Mouse (Mus musculus) frontal cortex, postnatal 10 days (tissue): Measurements from ENCODE around the gene Pgap2.
A peak's percentile ranks its signal among the peaks of the same experiment; 100 is the strongest.

Experiments
- DNase-seq, 2 experiments: peaks; one replicate each; pipeline ENCODE4 v3.0.0; 2022; ENCODE audit warnings: low spot score in 2 of 2, mixed read lengths in 1 of 2

Gene Pgap2

GRCm38 (mm10) chr7:102266401-102267042, 56.5 kb downstream of the Pgap2 start:
- DNase-seq = no peak

- DNase-seq = peak; percentile 84 to 94
These were observed 57.1 kb downstream of the Pgap2 start for GRCm38 (mm10) chr7:102267113-102267579.

- peak; percentile 31 to 61 for DNase-seq
These were observed 57.8 kb downstream of the Pgap2 start, which contains the start of gene Stim1 for GRCm38 (mm10) chr7:102267601-102268394. Gene Stim1 (plus strand): TSS chr7:102267806.

GRCm38 (mm10) chr7:102268395-102268748, 58.4 kb downstream of the Pgap2 start:
- no peak for DNase-seq

- no peak for DNase-seq
These were observed 62.5 kb downstream of the Pgap2 start for GRCm38 (mm10) chr7:102272422-102272948.

- DNase-seq = no peak
These were observed 71.4 kb downstream of the Pgap2 start for GRCm38 (mm10) chr7:102281403-102281802.

GRCm38 (mm10) chr7:102282261-102282660, 72.3 kb downstream of the Pgap2 start:
- DNase-seq = no peak
